Mouse (Mus musculus) megakaryocyte progenitor cell, adult 5-6 weeks (primary cell): ENCODE measurements around the gene Cd93. TPM values are rescaled to one million over a fixed set of nuclear protein-coding genes. Genes with fewer than 3 reads are reported as not detected.

Source experiments
- ATAC-seq: replicated peaks from 2 replicates; pipeline ENCODE4 v1.8.0; 2016; ENCODE audit warnings: mild to moderate bottlenecking, moderate TSS enrichment, inconsistent platforms; ENCODE audit not compliant: poor library complexity
- total RNA-seq, 2 experiments: library from RNA; stranded (forward) in 1 of 2; stranded (reverse) in 1 of 2; fragments of 157-497, 149-512 nt in 1 of 2; fragments of 200-1000 nt in 1 of 2; gene quantifications; 2 replicates each; pipeline versions ENCODE4 v1.2.3 to v1.2.4; 2015 to 2017

Gene Cd93
- total RNA-seq, 2 experiments from 2014 or later, result 102 to 132 TPM

- peak; percentile 40 for ATAC-seq
Measured at GRCm38 (mm10) chr2:148406160-148406970, 37.0 kb downstream of the Cd93 start.

DNA sequence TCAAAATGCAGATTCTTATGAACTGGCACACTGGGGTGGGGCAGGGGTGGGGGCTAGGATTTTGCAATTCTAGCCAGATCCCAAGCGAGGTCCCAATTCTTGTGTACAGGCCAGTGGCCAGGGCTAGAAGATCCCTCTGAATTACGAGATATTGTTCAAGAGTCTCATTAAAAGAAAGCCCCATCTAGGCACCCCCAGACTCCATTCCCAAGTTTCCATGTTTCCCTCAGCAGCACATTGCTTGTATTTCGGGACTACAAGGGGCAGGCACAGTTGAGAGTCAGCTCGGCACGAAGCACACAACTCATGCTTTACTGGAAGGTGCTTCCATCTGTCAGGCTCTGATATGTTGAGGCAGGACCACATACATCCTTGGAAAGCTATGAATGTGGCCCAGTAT lies 38.5 kb downstream of the Cd93 start:
- no peak for ATAC-seq

- no peak for ATAC-seq
Measured at GRCm38 (mm10) chr2:148402227-148402626, 41.1 kb downstream of the Cd93 start.

GRCm38 (mm10) chr2:148398901-148399685 lies 44.3 kb downstream of the Cd93 start:
- no peak for ATAC-seq

DNA sequence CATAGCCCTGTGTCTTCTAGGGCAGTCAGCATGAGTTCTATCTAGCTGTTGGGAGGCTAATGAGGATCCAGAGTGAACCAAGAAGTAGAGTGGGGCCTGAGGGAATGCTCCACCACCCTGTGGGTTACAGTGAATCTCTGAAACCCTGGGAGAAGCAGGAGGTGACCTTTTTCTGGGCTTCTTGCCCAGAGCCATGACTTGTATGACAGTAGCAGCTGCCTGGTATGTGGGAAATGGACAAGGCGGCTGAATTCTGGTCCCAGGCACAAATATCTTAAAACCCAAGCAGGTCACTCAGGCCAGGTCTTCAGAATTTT lies 45.6 kb downstream of the Cd93 start:
- ATAC-seq, result 0 out of 2 replicates have a peak, but pooled peaks have one; percentile 2

- ATAC-seq, result peak; percentile 66
Measured at GRCm38 (mm10) chr2:148397015-148397783, 46.2 kb downstream of the Cd93 start.

- no peak for ATAC-seq
Measured at GRCm38 (mm10) chr2:148396209-148396608, 47.2 kb downstream of the Cd93 start.

DNA sequence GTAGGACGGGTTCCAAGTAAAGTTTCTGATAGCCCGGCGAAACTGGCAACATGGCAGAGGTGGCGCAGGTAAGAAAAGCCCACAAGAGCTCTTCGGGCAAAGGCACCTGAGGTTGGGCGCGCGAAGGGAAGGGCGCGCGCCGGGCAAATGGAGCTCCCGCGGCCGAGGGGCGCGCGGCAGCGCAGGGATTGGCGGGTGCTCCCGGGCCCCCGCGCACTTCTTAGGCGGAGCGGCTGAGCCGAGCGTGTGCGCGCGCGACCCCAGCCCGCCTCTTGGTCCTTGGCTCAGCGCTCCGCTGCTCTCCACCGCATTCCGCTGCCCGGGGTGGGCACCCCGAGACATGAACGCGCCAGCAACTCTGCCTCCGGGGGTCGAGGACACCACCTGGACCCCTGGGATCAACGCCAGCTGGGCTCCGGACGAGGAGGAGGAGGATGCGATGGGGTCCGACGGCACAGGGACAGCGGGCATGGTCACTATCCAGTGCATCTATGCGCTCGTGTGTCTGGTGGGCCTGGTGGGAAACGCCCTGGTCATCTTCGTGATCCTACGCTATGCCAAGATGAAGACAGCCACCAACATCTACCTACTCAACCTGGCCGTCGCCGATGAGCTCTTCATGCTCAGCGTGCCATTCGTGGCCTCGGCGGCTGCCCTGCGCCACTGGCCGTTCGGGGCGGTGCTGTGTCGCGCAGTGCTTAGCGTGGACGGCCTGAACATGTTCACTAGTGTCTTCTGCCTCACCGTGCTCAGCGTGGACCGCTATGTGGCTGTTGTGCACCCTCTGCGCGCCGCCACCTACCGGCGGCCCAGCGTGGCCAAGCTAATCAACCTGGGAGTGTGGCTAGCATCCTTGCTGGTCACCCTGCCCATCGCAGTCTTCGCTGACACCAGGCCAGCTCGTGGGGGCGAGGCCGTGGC lies 48.0 kb downstream of the Cd93 start, which contains the start of gene Sstr4:
Gene Sstr4 (plus strand): TSS at position 214 of the 921 bp plus-strand sequence.
- peak; percentile 28 for ATAC-seq

DNA sequence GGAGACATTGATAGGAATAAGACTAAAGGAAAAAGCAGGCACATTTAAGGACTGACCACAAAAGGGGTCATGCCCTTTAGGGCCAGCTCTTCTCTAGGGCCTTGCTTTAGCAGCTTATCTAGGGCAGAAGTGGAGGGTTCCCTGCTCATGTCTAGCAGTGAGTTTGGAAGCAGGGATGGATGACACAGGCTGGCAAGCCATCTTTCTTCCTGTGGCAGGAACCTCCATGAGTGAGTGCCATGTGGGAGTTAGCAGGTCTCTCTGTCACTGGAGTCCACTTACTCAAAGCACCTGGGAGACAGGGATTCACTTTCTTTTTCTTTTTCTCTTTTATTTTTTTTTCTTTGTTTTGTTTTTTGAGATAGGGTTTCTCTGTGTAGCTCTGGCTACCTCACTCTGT lies 49.5 kb downstream of the Cd93 start:
- ATAC-seq, result no peak

DNA sequence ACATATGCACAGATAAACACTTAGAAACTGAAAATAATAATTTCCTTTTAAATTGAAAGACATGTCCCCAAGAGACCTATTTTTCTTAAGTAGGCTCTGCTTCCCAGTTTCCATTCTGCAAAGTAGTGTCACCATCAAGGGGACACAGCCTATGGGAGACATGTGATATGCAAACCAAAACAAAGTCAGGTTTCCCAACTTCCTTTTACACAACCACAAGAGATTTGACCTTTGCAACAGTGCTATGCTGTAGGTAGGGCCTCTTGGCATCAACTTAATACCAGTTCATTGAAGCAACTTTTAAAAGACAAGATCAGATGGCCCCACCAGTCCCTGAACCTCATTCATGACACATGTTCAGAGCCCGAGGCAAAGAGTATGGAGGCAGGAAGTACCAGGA lies 50.2 kb downstream of the Cd93 start:
- ATAC-seq, result peak; percentile 66

- ATAC-seq, result no peak
Measured at GRCm38 (mm10) chr2:148387652-148388581, 55.4 kb downstream of the Cd93 start.

GRCm38 (mm10) chr2:148386927-148387326 lies 56.4 kb downstream of the Cd93 start:
- peak; percentile 64; the same call in 1 of the 2 replicates for ATAC-seq

Other genes starting within 250 kb of the Cd93 start
- gene Sstr4, start 48.2 kb downstream of the Cd93 start, total RNA-seq (2015), result not detected in 2 replicates
- 0.29 TPM in 1 of 2 replicates, not detected in the other for gene Sstr4, start 48.2 kb downstream of the Cd93 start, total RNA-seq (2017)
- 12.0 and 13.8 TPM in 2 replicates for gene Thbd, start 35.4 kb downstream of the Cd93 start, total RNA-seq (2015)
- 11.4 and 11.7 TPM in 2 replicates for gene Thbd, start 35.4 kb downstream of the Cd93 start, total RNA-seq (2017)
- 109 and 113 TPM in 2 replicates for gene Nxt1, start 229.0 kb upstream of the Cd93 start, total RNA-seq (2015)
- gene Nxt1, start 229.0 kb upstream of the Cd93 start, total RNA-seq (2017), result 48.6 and 50.6 TPM in 2 replicates
- 15.4 and 16.1 TPM in 2 replicates for gene Gzf1, start 237.5 kb upstream of the Cd93 start, total RNA-seq (2015)
- gene Gzf1, start 237.5 kb upstream of the Cd93 start, total RNA-seq (2017), result 18.7 and 20.9 TPM in 2 replicates